Mouse (Mus musculus) intestine, embryonic 15.5 days (tissue): ENCODE data around the gene Cyth1. TPM values are rescaled to one million over a fixed set of nuclear protein-coding genes. Genes with fewer than 3 reads are reported as not detected.

ENCODE experiments used
- polyA plus RNA-seq: library from polyadenylated mRNA; unstranded; fragments of >200 nt; fragmentation: Nextera tagmentation; extraction: Ambion mirVana; gene quantifications from 2 replicates; pipeline ENCODE4 v1.2.1, GENCODE M21; 2015

Cyth1 gene
- polyA plus RNA-seq, 1 experiment from 2014 or later, result 12.1 TPM

Other genes with a start within 250 kb of the Cyth1 start
- 0.08 and 0.16 TPM in 2 replicates for gene Dnah17, start 118.0 kb downstream of the Cyth1 start, polyA plus RNA-seq
- 16.8 and 19.7 TPM in 2 replicates for gene Usp36, start 41.7 kb upstream of the Cyth1 start, polyA plus RNA-seq
- gene Cep295nl, start 93.9 kb upstream of the Cyth1 start, polyA plus RNA-seq, result 0.23 and 0.24 TPM in 2 replicates
- gene Timp2, start 107.1 kb upstream of the Cyth1 start, polyA plus RNA-seq, result 58.8 and 60.2 TPM in 2 replicates
- 153 and 171 TPM in 2 replicates for gene Lgals3bp, start 153.5 kb upstream of the Cyth1 start, polyA plus RNA-seq
- gene Cant1, start 170.5 kb upstream of the Cyth1 start, polyA plus RNA-seq, result 39.7 and 44.3 TPM in 2 replicates
- gene C1qtnf1, start 179.6 kb upstream of the Cyth1 start, polyA plus RNA-seq, result 6.3 and 6.6 TPM in 2 replicates
- 13.1 and 14.7 TPM in 2 replicates for gene Engase, start 228.2 kb upstream of the Cyth1 start, polyA plus RNA-seq